Mouse (Mus musculus): Measurements from ENCODE around the gene Erbb2.

DNA sequence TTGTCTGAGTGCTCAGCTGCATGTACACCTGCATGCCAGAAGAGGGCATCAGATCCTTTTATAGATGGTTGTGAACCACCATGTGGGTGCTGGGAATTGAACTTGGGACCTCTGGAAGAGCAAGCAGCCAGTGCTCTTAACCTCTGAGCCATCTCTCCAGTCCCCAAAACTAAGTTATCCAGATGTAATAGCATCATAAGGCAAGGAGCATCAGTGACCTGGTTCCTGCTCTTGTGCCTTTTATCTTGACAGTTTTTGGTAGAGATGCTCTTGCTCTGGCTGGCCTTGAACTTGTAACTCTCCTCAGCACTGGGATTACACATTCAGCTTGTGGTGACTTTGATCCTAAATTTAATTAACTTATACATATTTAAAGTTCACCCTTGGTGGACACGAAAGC, 31.4 kb downstream of the Erbb2 start:
- TF ChIP-seq CTCF (IDR thresholded peaks at IDR 0.05; ENCODE audit: extremely low read depth, insufficient read depth, low read length) (no peak), POLR2A (IDR thresholded peaks at IDR 0.05; ENCODE audit: extremely low read depth, insufficient read depth, low read length) (no peak)
